Mouse (Mus musculus) left cerebral cortex, adult 11 months (tissue): ENCODE results near the gene Trip12.

Source experiments
- DNase-seq: peaks from one replicate; pipeline ENCODE4 v3.0.0; 2022; ENCODE audit warnings: low spot score

Trip12 gene

GRCm38 (mm10) chr1:84860360-84861254, 20.3 kb upstream of the Trip12 start:
- DNase-seq = no peak

GRCm38 (mm10) chr1:84859597-84859996, 19.3 kb upstream of the Trip12 start:
- no peak for DNase-seq

GRCm38 (mm10) chr1:84855756-84856155, 15.4 kb upstream of the Trip12 start:
- no peak for DNase-seq

GRCm38 (mm10) chr1:84854966-84855365, 14.7 kb upstream of the Trip12 start:
- no peak for DNase-seq

GRCm38 (mm10) chr1:84853721-84854120, 13.4 kb upstream of the Trip12 start:
- DNase-seq = no peak

- DNase-seq = no peak
These were observed 11.4 kb upstream of the Trip12 start for GRCm38 (mm10) chr1:84851512-84852235.

- no peak for DNase-seq
These were observed 10.2 kb upstream of the Trip12 start for GRCm38 (mm10) chr1:84850471-84850870.

- no peak for DNase-seq
These were observed 9.5 kb upstream of the Trip12 start for GRCm38 (mm10) chr1:84849804-84850203.

- no peak for DNase-seq
These were observed 8.6 kb upstream of the Trip12 start for GRCm38 (mm10) chr1:84848801-84849455.

GRCm38 (mm10) chr1:84848335-84848734, 8.0 kb upstream of the Trip12 start:
- DNase-seq = no peak

GRCm38 (mm10) chr1:84847698-84848097, 7.4 kb upstream of the Trip12 start:
- no peak for DNase-seq

- no peak for DNase-seq
These were observed 3.0 kb upstream of the Trip12 start for GRCm38 (mm10) chr1:84843366-84843765.

- no peak for DNase-seq
These were observed 745 bp upstream of the Trip12 start for GRCm38 (mm10) chr1:84841061-84841460.

- peak; percentile 86 for DNase-seq
These were observed 853 bp downstream of the Trip12 start, which contains the start of gene Fbxo36 for GRCm38 (mm10) chr1:84839309-84840017. Gene Fbxo36 (plus strand): TSS chr1:84839841.

GRCm38 (mm10) chr1:84838621-84839151, 1.6 kb downstream of the Trip12 start:
- peak; percentile 46 for DNase-seq

GRCm38 (mm10) chr1:84838156-84838555, 2.2 kb downstream of the Trip12 start:
- DNase-seq = no peak

- DNase-seq = no peak
These were observed 2.7 kb downstream of the Trip12 start for GRCm38 (mm10) chr1:84837523-84838145.

GRCm38 (mm10) chr1:84825091-84825490, 15.2 kb downstream of the Trip12 start:
- DNase-seq = no peak

GRCm38 (mm10) chr1:84817596-84817995, 22.7 kb downstream of the Trip12 start:
- no peak for DNase-seq

- no peak for DNase-seq
These were observed 36.5 kb downstream of the Trip12 start for GRCm38 (mm10) chr1:84803788-84804187.

- DNase-seq = no peak
These were observed 41.1 kb downstream of the Trip12 start for GRCm38 (mm10) chr1:84799166-84799565.
